Mouse (Mus musculus) heart, adult 10 weeks (tissue): ENCODE measurements around the gene Insc. TPM values are rescaled to one million over a fixed set of nuclear protein-coding genes. Genes with fewer than 3 reads are reported as not detected.

Experiments used
- polyA plus RNA-seq: library from polyadenylated mRNA; stranded (reverse); fragments of 350-450 nt; fragmentation: Illumina TruSeq; extraction: RNeasy Lipid Tissue Mini Kit (QIAGEN cat#74804); gene quantifications from one replicate; pipeline ENCODE4 v1.2.3, GENCODE M21; 2014; ENCODE audit warnings: low read depth, low replicate concordance

The Insc gene
- 1.4 TPM for polyA plus RNA-seq

GRCm38 (mm10) chr7:114743022-114743780 is at the start of gene Insc:
Gene Insc (plus strand): TSS chr7:114743694.

GRCm38 (mm10) chr7:114718300-114718699 is 25.2 kb upstream of the Insc start, which contains the start of gene Calcb:
Gene Calcb (plus strand): TSS chr7:114718643.

Other genes starting within 250 kb of the Insc start
- 0.68 TPM for gene Cyp2r1, start 180.7 kb upstream of the Insc start, polyA plus RNA-seq
- gene Calca, start 107.3 kb upstream of the Insc start, polyA plus RNA-seq: not detected
- 0.52 TPM for gene Calcb, start 25.1 kb upstream of the Insc start, polyA plus RNA-seq